Mouse (Mus musculus) testis, adult 2 months (tissue): ENCODE data around the gene Ube2e1.

ENCODE experiments used
- CTCF ChIP-seq: fragments of 200-500 bp; IDR thresholded peaks from 2 replicates; pipeline ENCODE4 v1.5.1; 2012; ENCODE audit warnings: low read depth, mild to moderate bottlenecking, inconsistent platforms, low read length, moderate library complexity; ENCODE audit not compliant: control insufficient read depth, insufficient read depth, insufficient replicate concordance
- POLR2A ChIP-seq: fragments of 200-500 bp; IDR thresholded peaks from 2 replicates; pipeline ENCODE4 v1.6.1; 2012; ENCODE audit warnings: low read depth, mild to moderate bottlenecking, inconsistent platforms, low read length, moderate library complexity; ENCODE audit not compliant: control insufficient read depth

DNA sequence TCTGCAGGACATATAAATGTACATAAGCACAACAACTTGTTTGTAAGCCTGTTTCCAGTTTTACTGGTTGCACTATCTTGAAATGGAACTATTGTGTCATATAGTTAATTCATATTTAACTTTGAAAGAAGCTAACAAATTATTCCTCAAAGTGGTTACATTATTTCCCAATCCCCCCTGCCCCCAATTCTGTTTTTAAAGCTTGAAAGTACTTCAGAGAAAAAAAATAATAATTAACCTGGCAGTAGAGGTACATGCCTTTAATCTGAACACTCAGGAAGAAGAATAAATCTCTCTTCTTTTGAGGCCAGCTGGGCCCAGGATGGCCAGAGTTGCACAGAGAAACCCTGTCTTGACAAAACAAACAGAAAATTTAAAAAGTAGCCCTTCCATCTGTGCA is 37.4 kb upstream of the Ube2e1 start:
- no peak for TF ChIP-seq POLR2A
- no peak for TF ChIP-seq CTCF
